Mouse (Mus musculus): ENCODE data around the gene Harbi1. TPM values are rescaled to one million over a fixed set of nuclear protein-coding genes. Genes with fewer than 3 reads are reported as not detected.
"Not testable (repeated sequence)": the region's sequence is repeated elsewhere in the genome, so short reads cannot be mapped to it uniquely, and the experiment has no call there.

Gene Harbi1
- total RNA-seq, 2 experiments from 2014 or later: 8.4 to 9.9 TPM

GRCm38 (mm10) chr2:91711256-91711925 lies 739 bp downstream of the Harbi1 start:
- DNase-seq: no peak
- intact Hi-C loops (cut with DNase I): no loop called here

DNA sequence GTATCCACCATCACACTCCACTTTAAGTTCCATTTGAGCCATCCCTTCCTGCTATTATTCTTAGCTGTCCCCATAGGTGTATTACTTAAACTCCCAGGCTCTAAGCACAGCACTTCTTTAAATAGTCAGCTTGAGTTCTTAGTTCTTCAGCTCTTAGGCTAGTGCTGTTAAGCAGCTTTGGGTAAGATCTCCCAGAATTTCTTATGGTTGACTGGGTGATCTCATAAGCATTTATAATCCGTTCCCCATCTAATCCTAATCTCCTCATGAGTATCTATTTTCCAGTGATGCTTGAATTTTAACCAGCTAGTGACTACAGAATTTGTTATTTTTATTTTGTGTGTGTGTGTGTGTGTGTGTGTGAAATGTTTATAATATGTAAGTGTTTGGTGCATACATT lies 4.3 kb downstream of the Harbi1 start:
- intact Hi-C loops (cut with DNase I): no loop called here
- DNase-seq: no peak

- no peak for DNase-seq
- intact Hi-C loops (cut with DNase I): no loop called here
These were observed 7.6 kb downstream of the Harbi1 start for GRCm38 (mm10) chr2:91718276-91718675.

DNA sequence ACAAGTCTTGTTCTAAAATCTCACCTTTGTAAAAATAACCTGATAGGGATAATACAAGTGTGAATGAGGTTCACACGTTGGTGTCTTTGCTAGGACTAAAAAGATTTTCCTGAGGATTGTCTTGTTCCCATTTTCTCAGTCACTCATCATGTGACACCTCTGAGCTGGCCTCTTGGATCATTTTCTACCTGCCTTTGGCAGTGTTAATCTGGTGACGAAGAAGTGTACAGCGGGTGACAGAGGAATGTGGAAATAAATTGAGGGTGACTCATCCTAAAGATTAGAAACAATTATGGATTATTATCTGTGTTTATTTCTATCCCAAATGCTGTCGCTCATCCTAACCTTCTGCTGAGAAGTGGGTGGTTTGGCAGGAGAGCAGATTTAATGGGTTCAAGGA lies 12.7 kb downstream of the Harbi1 start:
- intact Hi-C loops (cut with DNase I): no loop called here
- DNase-seq: no peak

GRCm38 (mm10) chr2:91723951-91724350 lies 13.3 kb downstream of the Harbi1 start:
- intact Hi-C loops (cut with DNase I): no loop called here

DNA sequence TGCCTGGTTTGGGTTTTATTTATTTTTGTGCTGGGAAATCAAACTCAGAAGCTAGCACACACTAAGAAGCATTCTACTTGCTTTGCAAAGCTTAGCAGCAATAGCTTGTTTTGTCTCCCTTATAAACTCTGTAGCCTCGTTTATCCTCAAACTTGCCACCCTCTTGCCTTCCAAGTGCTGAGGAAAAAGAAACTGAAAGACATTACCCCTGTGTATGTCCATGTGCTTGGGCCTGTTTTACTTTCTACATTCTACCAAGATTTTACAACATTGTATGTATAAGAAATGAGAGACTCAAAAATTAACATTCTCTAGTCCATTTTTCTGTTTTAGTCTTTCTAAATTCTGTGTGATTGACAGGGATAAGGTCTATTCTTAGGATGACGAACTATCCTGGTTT lies 14.1 kb downstream of the Harbi1 start:
- DNase-seq: no peak
- intact Hi-C loops (cut with DNase I): no loop called here

More at GRCm38 (mm10) chr2:91723951-91724350, 13.3 kb downstream of the Harbi1 start:
- DNase-seq: no peak

DNA sequence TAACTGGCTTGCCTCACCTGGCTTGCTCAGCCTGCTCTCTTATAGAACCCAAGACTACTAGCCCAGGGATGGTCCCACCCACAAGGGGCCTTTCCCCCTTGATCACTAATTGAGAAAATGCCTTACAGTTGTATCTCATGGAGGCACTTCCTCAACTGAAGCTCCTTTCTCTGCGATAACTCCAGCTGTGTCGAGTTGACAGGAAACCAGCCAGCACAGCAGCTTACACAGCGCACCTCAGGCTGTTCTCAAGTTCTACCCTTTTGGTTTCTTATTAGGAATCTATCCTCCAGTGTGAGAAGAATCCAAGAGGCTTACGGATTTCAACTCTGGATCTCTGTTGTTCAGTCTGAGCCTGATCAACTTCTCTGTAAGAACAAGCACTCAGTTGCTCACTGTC lies 14.8 kb downstream of the Harbi1 start:
- DNase-seq; intact Hi-C loops (cut with DNase I): not testable (repeated sequence)

DNA sequence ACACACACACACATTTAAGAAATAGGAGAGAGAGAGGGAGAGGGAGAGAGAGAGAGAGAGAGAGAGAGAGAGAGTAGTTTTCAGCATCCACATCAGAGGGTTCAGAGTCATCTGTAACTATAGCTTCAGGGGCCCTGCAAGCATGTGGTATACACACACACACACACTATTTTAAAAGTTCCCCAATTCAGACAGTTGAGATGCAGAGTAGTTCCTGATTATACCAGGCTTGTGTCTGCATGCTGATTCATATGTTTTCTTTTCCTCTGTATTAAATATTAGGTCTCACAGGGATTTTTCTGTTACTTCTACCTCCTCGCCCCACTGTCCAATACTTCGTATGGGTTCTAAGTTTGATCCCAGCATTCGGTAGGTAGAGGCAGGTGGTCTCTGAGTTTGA lies 16.4 kb downstream of the Harbi1 start:
- no peak for DNase-seq
- intact Hi-C loops (cut with DNase I): no loop called here

DNA sequence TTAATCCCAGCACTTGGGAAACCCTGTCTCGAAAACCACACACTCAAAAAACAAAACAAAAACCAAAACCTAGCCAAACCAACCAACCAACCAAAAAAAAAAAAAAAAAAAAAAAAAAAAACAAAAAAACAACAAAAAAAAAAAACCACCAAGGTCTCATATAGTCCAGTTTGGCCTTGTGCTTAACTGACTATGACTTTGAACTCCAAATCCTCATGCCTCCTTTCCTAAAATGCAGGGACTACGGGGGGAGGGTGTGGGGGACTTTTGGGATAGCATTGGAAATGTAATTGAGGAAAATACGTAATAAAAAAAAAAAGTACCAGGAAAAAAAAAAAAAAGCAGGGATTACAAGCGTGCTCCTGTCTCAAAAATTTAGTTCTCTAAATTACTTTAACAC lies 18.9 kb downstream of the Harbi1 start:
- no peak for DNase-seq
- intact Hi-C loops (cut with DNase I): no loop called here

DNA sequence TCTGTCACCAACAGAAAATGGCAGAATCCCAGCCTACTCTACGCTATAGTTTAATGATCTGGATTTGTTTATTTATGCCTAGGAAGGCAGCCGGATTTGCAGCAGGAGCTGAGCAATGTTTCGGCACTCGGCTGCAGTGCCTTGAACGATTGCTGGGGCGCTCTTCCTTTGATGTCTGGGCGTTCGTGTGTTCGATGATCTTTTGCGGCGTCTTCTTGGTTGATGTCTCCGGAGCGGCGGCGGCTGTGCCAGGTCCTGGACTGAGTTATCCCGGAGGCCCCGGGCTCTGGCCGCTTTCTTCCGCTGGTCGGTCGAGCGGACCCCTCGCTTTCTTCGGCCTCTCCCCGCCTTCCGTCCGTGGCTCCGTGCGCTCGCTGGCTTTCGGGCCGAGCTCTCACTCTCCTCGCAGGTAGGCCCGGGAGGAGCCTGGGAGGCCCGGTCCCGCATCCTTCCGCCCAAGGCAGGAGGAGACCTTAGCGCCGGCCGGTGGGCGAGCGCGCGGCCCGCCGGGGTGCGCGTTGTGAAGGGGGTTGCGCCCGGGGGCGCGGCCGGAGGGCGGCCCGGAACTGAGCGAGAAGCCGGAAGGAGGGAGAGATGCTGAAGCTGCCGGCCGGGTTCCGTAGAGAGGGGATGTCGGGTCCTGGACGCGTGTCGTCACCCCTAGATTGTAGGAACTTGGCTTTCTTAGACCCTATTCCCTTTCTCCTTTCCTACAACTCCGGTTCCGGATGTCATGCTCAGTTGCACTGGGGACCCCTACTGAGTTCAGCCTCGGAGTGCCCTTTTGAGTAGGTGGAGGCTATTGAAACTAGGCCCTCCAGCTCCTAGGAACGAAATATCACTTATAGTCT lies 19.5 kb downstream of the Harbi1 start, which contains the start of gene Ambra1:
Ambra1 (plus strand) TSS at position 164 of the 851 bp plus-strand sequence.
- intact Hi-C loops (cut with DNase I): no loop called here

GRCm38 (mm10) chr2:91735221-91735620 lies 24.6 kb downstream of the Harbi1 start:
- intact Hi-C loops (cut with DNase I): no loop called here
- DNase-seq: no peak

More for the DNA sequence above, 19.5 kb downstream of the Harbi1 start, which contains the start of gene Ambra1:
- DNase-seq: peak; percentile 82

DNA sequence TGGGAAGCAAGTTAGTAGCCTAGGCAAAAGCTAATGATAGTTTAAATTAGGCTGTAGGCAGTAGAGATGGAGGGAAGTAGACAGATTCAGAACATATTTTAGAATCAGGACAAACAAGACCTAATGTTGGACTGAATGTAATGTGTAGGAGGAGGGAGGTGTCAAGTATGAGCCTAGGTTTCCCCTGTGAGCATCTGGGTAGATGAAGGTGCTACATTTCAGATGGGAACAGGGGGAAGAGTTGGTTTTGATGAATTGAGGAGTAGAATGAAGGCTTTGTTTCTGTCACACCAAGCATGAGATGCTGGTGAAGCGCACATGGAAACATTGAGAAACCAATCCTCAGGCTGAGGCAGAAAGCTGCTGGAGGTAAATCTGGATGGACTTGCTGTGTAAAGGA lies 28.9 kb downstream of the Harbi1 start:
- no peak for DNase-seq
- intact Hi-C loops (cut with DNase I): no loop called here

DNA sequence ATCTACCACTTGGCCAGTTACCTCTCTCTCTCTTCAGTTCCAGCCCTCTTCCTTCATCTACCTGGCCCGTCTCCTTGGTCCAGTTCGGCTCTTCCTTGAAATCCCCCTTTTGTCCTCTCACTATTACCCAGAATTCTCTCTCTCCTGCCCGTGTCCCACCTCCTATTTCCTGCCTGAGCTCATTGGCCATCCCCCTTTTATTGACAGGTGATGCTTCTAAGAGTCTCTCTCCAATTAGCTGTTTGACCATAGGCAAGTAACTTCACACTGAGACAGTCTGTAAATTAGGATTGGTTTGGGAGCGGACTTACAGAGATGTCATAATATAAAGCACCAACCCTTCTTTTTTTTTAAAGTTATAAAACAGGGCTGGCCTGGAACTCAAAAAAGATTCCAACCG lies 34.0 kb downstream of the Harbi1 start:
- intact Hi-C loops (cut with DNase I): no loop called here
- DNase-seq: no peak

DNA sequence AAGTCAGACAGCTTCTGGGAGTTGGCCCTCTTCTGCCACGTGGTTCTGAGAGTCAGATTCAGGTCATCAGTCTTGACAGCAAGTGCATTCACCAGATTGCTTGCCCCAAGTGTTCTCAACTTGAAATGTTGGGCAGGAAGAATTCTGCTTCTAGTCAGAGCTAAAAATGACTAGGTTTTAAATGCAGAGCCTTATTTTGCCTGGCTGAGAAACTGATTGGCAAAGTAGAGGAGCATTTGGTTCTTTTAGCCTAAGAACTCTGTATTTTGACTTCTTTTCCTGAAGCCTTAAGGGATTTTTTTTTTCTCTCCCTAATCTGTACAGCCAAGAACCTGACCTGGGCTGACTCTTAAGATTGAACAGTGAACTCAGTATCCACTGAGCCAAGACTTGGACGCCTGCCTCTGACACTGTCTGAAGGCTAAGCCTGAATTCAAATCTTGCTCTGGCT lies 39.2 kb downstream of the Harbi1 start:
- DNase-seq: no peak
- intact Hi-C loops (cut with DNase I): no loop called here

Other genes with a start within 250 kb of the Harbi1 start
- 100 to 1,000 TPM; 156 to 163 TPM for gene Ckap5, start 184.1 kb upstream of the Harbi1 start, total RNA-seq (2021)
- gene F2, start 74.4 kb upstream of the Harbi1 start, total RNA-seq (2021): under 1 TPM in 1 of 2 experiments, not detected in 1; 0.26 TPM
- gene Zfp408, start 61.1 kb upstream of the Harbi1 start, total RNA-seq (2021): 10 to 100 TPM; 24.2 to 26.2 TPM
- gene Arhgap1, start 61.0 kb upstream of the Harbi1 start, total RNA-seq (2021): 10 to 100 TPM; 87.4 to 99.0 TPM
- 10 to 100 TPM; 40.1 to 40.9 TPM for gene Atg13, start 276 bp upstream of the Harbi1 start, total RNA-seq (2021)
- gene Ambra1, start 19.3 kb downstream of the Harbi1 start, total RNA-seq (2021): 10 to 100 TPM; 56.5 to 56.7 TPM
- gene Chrm4, start 216.4 kb downstream of the Harbi1 start, total RNA-seq (2021): 10 to 100 TPM; 10.8 to 12.2 TPM
- gene Mdk, start 221.4 kb downstream of the Harbi1 start, total RNA-seq (2021): 10 to 100 TPM; 40.6 to 45.4 TPM
- not detected for gene Gm9821, start 234.9 kb downstream of the Harbi1 start, total RNA-seq (2021)